Mouse (Mus musculus) spleen, adult 2 months (tissue): ENCODE measurements around the gene Fbxl21.

Source experiments
- CTCF ChIP-seq: fragments of 200-500 bp; IDR thresholded peaks from 2 replicates; pipeline ENCODE4 v1.5.1; 2011; ENCODE audit warnings: mild to moderate bottlenecking, inconsistent platforms; ENCODE audit not compliant: insufficient read depth, insufficient read length, insufficient replicate concordance; ENCODE audit errors: extremely low read depth
- POLR2A ChIP-seq: fragments of 200-500 bp; IDR thresholded peaks from 2 replicates; pipeline ENCODE4 v1.6.1; 2011; ENCODE audit warnings: low read depth, low read length, inconsistent platforms

GRCm38 (mm10) chr13:56516816-56517215 is 5.5 kb upstream of the Fbxl21 start:
- TF ChIP-seq POLR2A (no peak), CTCF (no peak)
